Mouse (Mus musculus) megakaryocyte, embryonic 14.5 days (primary cell): Measurements from ENCODE around the gene Cstad. TPM values are rescaled to one million over a fixed set of nuclear protein-coding genes. Genes with fewer than 3 reads are reported as not detected.

ENCODE experiments used
- H3K27me3 ChIP-seq: replicated peaks from 2 replicates; pipeline ENCODE3; 2012; ENCODE audit warnings: inconsistent platforms
- H3K36me3 ChIP-seq: replicated peaks from 2 replicates; pipeline ENCODE3; 2012; ENCODE audit warnings: low read length, inconsistent platforms, mixed read lengths
- H3K4me1 ChIP-seq: 2 replicates; pipeline ENCODE4 v1.6.1; 2012; ENCODE audit warnings: inconsistent platforms
- H3K4me3 ChIP-seq: replicated peaks from 2 replicates; pipeline ENCODE3; 2012; ENCODE audit warnings: moderate library complexity, mild to moderate bottlenecking, inconsistent platforms
- H3K9me3 ChIP-seq: 2 replicates; pipeline ENCODE4 v1.6.1; 2012; ENCODE audit warnings: inconsistent platforms
- FLI1 ChIP-seq: IDR thresholded peaks from 2 replicates; pipeline ENCODE4 v1.6.1; 2012; ENCODE audit warnings: low read length, inconsistent platforms, mixed read lengths
- GATA1 ChIP-seq: IDR thresholded peaks from 3 replicates; pipeline ENCODE4 v1.6.1; 2012; ENCODE audit warnings: mixed read lengths, low read length, inconsistent platforms, borderline replicate concordance
- polyA plus RNA-seq: library from polyadenylated mRNA; stranded (reverse); fragments of >175 nt; gene quantifications from 2 replicates; pipeline ENCODE4 v1.2.3, GENCODE M21; 2012; ENCODE audit warnings: low replicate concordance; ENCODE audit not compliant: insufficient read depth

Gene Cstad
- polyA plus RNA-seq: not detected in 2 replicates

GRCm38 (mm10) chr2:30594641-30595379 is at the start of gene Cstad:
Gene Cstad (plus strand): TSS chr2:30595040.
- Histone ChIP-seq H3K36me3 (no peaks in the 10 kb centered on the region), H3K27me3 (peaks cover 28% of the 10 kb centered on the region), H3K4me3 (peak within 1 kb of the TSS; percentile 91), H3K4me1 (peaks cover 83% of the 10 kb centered on the region), H3K9me3 (no peaks in the 10 kb centered on the region)
- TF ChIP-seq FLI1 (no peak), GATA1 (no peak)

GRCm38 (mm10) chr2:30545706-30546105 is 49.1 kb upstream of the Cstad start:
- TF ChIP-seq GATA1: no peak
- TF ChIP-seq FLI1: no peak
- peaks cover 16% of the 10 kb centered on the region for H3K9me3 ChIP-seq
- no peak overlapping the region for H3K4me3 ChIP-seq
- H3K27me3 ChIP-seq: peaks cover 45% of the 10 kb centered on the region
- H3K36me3 ChIP-seq: peaks cover 4% of the 10 kb centered on the region
- H3K4me1 ChIP-seq: peaks cover 40% of the 10 kb centered on the region

GRCm38 (mm10) chr2:30546219-30546618 is 48.6 kb upstream of the Cstad start:
- TF ChIP-seq GATA1: no peak
- no peak for TF ChIP-seq FLI1
- Histone ChIP-seq H3K4me3 (no peak overlapping the region), H3K9me3 (peaks cover 16% of the 10 kb centered on the region), H3K36me3 (peaks cover 4% of the 10 kb centered on the region), H3K4me1 (peaks cover 42% of the 10 kb centered on the region), H3K27me3 (peaks cover 43% of the 10 kb centered on the region)

GRCm38 (mm10) chr2:30547455-30548217 is 47.2 kb upstream of the Cstad start:
- Histone ChIP-seq H3K36me3 (peaks cover 4% of the 10 kb centered on the region), H3K9me3 (peaks cover 16% of the 10 kb centered on the region), H3K4me3 (peak overlapping the region; percentile 42), H3K27me3 (peaks cover 32% of the 10 kb centered on the region), H3K4me1 (peaks cover 54% of the 10 kb centered on the region)
- TF ChIP-seq GATA1: no peak
- TF ChIP-seq FLI1: no peak

GRCm38 (mm10) chr2:30551579-30551978 is 43.3 kb upstream of the Cstad start:
- TF ChIP-seq FLI1 (no peak), GATA1 (no peak)
- H3K9me3 ChIP-seq: peaks cover 16% of the 10 kb centered on the region
- H3K4me1 ChIP-seq: peaks cover 39% of the 10 kb centered on the region
- H3K36me3 ChIP-seq: peaks cover 4% of the 10 kb centered on the region
- peaks cover 28% of the 10 kb centered on the region for H3K27me3 ChIP-seq
- H3K4me3 ChIP-seq: peak overlapping the region; percentile 34

- peaks cover 11% of the 10 kb centered on the region for H3K9me3 ChIP-seq
- TF ChIP-seq GATA1 (no peak), FLI1 (no peak)
- H3K36me3 ChIP-seq: peaks cover 3% of the 10 kb centered on the region
Measured at GRCm38 (mm10) chr2:30553851-30554540, 40.8 kb upstream of the Cstad start.

GRCm38 (mm10) chr2:30555257-30555656 is 39.6 kb upstream of the Cstad start:
- H3K36me3 ChIP-seq: no peaks in the 10 kb centered on the region
- H3K9me3 ChIP-seq: no peaks in the 10 kb centered on the region
- no peak overlapping the region for H3K4me3 ChIP-seq
- H3K4me1 ChIP-seq: peaks cover 19% of the 10 kb centered on the region
- H3K27me3 ChIP-seq: peaks cover 40% of the 10 kb centered on the region
- TF ChIP-seq GATA1: no peak
- no peak for TF ChIP-seq FLI1

More at GRCm38 (mm10) chr2:30553851-30554540, 40.8 kb upstream of the Cstad start:
- Histone ChIP-seq H3K27me3 (peaks cover 29% of the 10 kb centered on the region), H3K4me1 (peaks cover 19% of the 10 kb centered on the region), H3K4me3 (peak overlapping the region; percentile 19)

- no peak for TF ChIP-seq FLI1
- no peak for TF ChIP-seq GATA1
- peaks cover under 1% of the 10 kb centered on the region for H3K9me3 ChIP-seq
- H3K36me3 ChIP-seq: no peaks in the 10 kb centered on the region
- no peak overlapping the region for H3K4me3 ChIP-seq
- H3K27me3 ChIP-seq: peaks cover 50% of the 10 kb centered on the region
- peaks cover 22% of the 10 kb centered on the region for H3K4me1 ChIP-seq
Measured at GRCm38 (mm10) chr2:30556495-30556894, 38.3 kb upstream of the Cstad start.

- H3K27me3 ChIP-seq: peaks cover 59% of the 10 kb centered on the region
- H3K4me1 ChIP-seq: peaks cover 10% of the 10 kb centered on the region
- H3K9me3 ChIP-seq: peaks cover 11% of the 10 kb centered on the region
- TF ChIP-seq GATA1: no peak
- TF ChIP-seq FLI1: no peak
- no peaks in the 10 kb centered on the region for H3K36me3 ChIP-seq
- no peak overlapping the region for H3K4me3 ChIP-seq
Measured at GRCm38 (mm10) chr2:30559552-30559951, 35.3 kb upstream of the Cstad start.

- Histone ChIP-seq H3K4me3 (no peak overlapping the region), H3K9me3 (peaks cover 16% of the 10 kb centered on the region), H3K27me3 (peaks cover 66% of the 10 kb centered on the region), H3K36me3 (no peaks in the 10 kb centered on the region), H3K4me1 (peaks cover 13% of the 10 kb centered on the region)
- TF ChIP-seq GATA1 (no peak), FLI1 (no peak)
Measured at GRCm38 (mm10) chr2:30562553-30562952, 32.3 kb upstream of the Cstad start.
